Mouse (Mus musculus): ENCODE data around the gene Fam107b. TPM values are rescaled to one million over a fixed set of nuclear protein-coding genes. Genes with fewer than 3 reads are reported as not detected.

The Fam107b gene
- polyA plus RNA-seq, 1 experiment, result 84.5 TPM

- TF ChIP-seq POLR2A (IDR thresholded peaks at IDR 0.05; ENCODE audit: insufficient read depth, low read depth, low read length) (no peak), CTCF (IDR thresholded peaks at IDR 0.05; ENCODE audit: insufficient read depth, low read depth, low read length) (no peak)
- H3K27ac ChIP-seq (ENCODE audit: insufficient read depth, low read depth, low read length), result no peak overlapping the region
- WGBS, result 90% methylated on average over 6 of the region's 6 CpGs
- peaks cover 5% of the 10 kb centered on the region; the same call in 1 of the 2 replicates for H3K4me1 ChIP-seq (ENCODE audit: control insufficient read depth, insufficient read depth, low read length)
- H3K4me3 ChIP-seq (ENCODE audit: insufficient read depth, low read depth, low read length), result no peak overlapping the region
Measured at GRCm38 (mm10) chr2:3758406-3758805, 188.1 kb downstream of the Fam107b start.

DNA sequence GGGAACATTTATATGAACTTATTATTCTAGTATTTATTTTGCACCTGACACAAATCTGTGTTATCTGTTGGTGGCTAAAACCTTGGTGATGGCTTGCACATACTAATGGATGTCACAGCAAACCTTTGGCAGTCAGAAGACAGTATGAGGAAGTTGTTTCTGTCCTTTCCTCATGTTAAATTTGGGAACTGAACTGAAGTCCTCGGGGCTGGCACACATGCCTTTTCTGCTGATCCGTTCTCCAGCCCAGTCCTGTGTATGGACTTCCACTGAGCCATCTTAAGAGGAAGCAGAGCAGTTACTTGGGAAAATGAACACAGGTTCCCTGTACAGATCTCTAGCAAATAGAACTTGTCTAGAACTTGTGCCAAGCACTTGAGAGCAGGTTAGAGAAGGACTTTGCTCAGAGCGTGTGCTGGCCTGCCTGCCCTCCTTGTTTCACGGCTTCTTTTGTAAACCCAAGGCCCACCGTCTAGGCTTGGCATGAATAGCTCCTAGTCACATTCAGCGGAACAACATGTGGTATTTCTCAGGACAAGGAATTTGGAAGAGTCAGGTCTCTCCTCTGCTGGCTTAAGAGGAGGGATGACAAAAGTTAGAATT, 190.0 kb downstream of the Fam107b start:
- no peak for TF ChIP-seq CTCF (IDR thresholded peaks at IDR 0.05; ENCODE audit: insufficient read depth, low read depth, low read length)
- TF ChIP-seq POLR2A (IDR thresholded peaks at IDR 0.05; ENCODE audit: insufficient read depth, low read depth, low read length), result no peak
- WGBS, result 68% methylated on average over 6 of the region's 6 CpGs
- no peak overlapping the region for H3K27ac ChIP-seq (ENCODE audit: insufficient read depth, low read depth, low read length)

GRCm38 (mm10) chr2:3764136-3764535, 193.8 kb downstream of the Fam107b start:
- no peak overlapping the region for H3K27ac ChIP-seq (ENCODE audit: insufficient read depth, low read depth, low read length)
- 67% methylated on average over 6 of the region's 6 CpGs for WGBS
- H3K4me1 ChIP-seq (ENCODE audit: control insufficient read depth, insufficient read depth, low read length), result no peaks in the 10 kb centered on the region
- TF ChIP-seq POLR2A (IDR thresholded peaks at IDR 0.05; ENCODE audit: insufficient read depth, low read depth, low read length) (no peak), CTCF (IDR thresholded peaks at IDR 0.05; ENCODE audit: insufficient read depth, low read depth, low read length) (no peak)
- no peak overlapping the region for H3K4me3 ChIP-seq (ENCODE audit: insufficient read depth, low read depth, low read length)

More for the DNA sequence above, 190.0 kb downstream of the Fam107b start:
- H3K4me1 ChIP-seq (ENCODE audit: control insufficient read depth, insufficient read depth, low read length), result peaks cover 5% of the 10 kb centered on the region; the same call in 1 of the 2 replicates
- no peak overlapping the region for H3K4me3 ChIP-seq (ENCODE audit: insufficient read depth, low read depth, low read length)

- Histone ChIP-seq H3K27ac (ENCODE audit: insufficient read depth, low read depth, low read length) (no peak overlapping the region), H3K4me3 (ENCODE audit: insufficient read depth, low read depth, low read length) (no peak overlapping the region), H3K4me1 (ENCODE audit: control insufficient read depth, insufficient read depth, low read length) (no peaks in the 10 kb centered on the region)
- no peak for TF ChIP-seq POLR2A (IDR thresholded peaks at IDR 0.05; ENCODE audit: insufficient read depth, low read depth, low read length)
- no peak for TF ChIP-seq CTCF (IDR thresholded peaks at IDR 0.05; ENCODE audit: insufficient read depth, low read depth, low read length)
- WGBS, result 73% methylated on average over 11 of the region's 11 CpGs
Measured at GRCm38 (mm10) chr2:3765957-3766783, 195.9 kb downstream of the Fam107b start.

- Histone ChIP-seq H3K4me1 (ENCODE audit: control insufficient read depth, insufficient read depth, low read length) (no peaks in the 10 kb centered on the region), H3K27ac (ENCODE audit: insufficient read depth, low read depth, low read length) (no peak overlapping the region), H3K4me3 (ENCODE audit: insufficient read depth, low read depth, low read length) (no peak overlapping the region)
- 28% methylated on average over 6 of the region's 6 CpGs for WGBS
- TF ChIP-seq POLR2A (IDR thresholded peaks at IDR 0.05; ENCODE audit: insufficient read depth, low read depth, low read length) (no peak), CTCF (IDR thresholded peaks at IDR 0.05; ENCODE audit: insufficient read depth, low read depth, low read length) (peak; percentile 45)
Measured at GRCm38 (mm10) chr2:3769260-3769659, 199.0 kb downstream of the Fam107b start.

DNA sequence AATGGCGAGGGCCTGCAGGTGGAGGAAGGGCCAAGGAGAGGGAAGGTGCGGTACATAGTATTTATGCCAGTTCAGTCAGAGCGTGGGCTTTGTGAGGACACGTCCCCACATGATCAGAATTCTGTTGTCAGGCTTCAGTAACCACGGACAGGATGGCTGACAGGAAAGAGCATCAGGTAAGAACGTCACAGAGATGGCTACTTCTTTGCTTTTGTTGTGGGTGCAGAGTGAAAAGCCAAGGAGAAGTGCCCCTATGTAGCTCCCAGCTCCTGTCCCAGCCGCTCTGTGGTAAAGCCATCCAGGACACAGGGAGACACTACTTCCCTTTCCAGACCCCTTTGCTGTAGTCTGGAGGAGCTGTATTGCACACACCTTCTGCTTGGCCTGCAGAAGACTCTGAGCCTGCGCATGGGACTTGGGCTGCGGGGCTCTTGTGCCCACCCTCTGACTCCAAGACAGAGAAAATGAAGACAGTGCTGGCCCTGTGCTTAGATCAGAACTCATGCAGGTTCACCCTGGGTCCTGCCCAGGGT, 199.6 kb downstream of the Fam107b start:
- no peak overlapping the region for H3K4me3 ChIP-seq (ENCODE audit: insufficient read depth, low read depth, low read length)
- no peak overlapping the region for H3K27ac ChIP-seq (ENCODE audit: insufficient read depth, low read depth, low read length)
- H3K4me1 ChIP-seq (ENCODE audit: control insufficient read depth, insufficient read depth, low read length), result no peaks in the 10 kb centered on the region
- 83% methylated on average over 9 of the region's 9 CpGs for WGBS
- no peak for TF ChIP-seq CTCF (IDR thresholded peaks at IDR 0.05; ENCODE audit: insufficient read depth, low read depth, low read length)

DNA sequence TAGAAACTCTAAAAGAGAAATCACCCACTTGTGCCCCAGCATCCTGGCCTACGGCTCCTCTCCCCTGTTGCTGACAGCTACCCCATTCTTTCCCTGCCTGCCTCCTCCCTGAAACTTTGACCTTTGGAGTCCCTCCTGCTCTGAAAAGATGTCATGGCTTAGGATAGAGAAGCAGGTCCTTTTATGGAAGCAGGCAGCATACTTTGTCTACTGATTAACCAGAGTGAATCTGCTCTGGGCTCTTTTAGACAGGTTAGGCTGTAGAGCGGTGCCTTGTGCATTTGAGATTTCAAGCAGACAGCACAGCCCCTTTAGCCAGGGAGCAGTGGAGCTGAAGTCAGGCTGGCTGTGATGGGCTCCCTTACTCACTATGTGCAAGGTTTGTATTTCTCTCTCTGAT, 200.1 kb downstream of the Fam107b start:
- Histone ChIP-seq H3K4me3 (ENCODE audit: insufficient read depth, low read depth, low read length) (no peak overlapping the region), H3K27ac (ENCODE audit: insufficient read depth, low read depth, low read length) (no peak overlapping the region), H3K4me1 (ENCODE audit: control insufficient read depth, insufficient read depth, low read length) (no peaks in the 10 kb centered on the region)
- 96% methylated on average over 2 of the region's 2 CpGs for WGBS
- TF ChIP-seq CTCF (IDR thresholded peaks at IDR 0.05; ENCODE audit: insufficient read depth, low read depth, low read length), result no peak

- TF ChIP-seq POLR2A (IDR thresholded peaks at IDR 0.05; ENCODE audit: insufficient read depth, low read depth, low read length), result no peak
- no peak for TF ChIP-seq CTCF (IDR thresholded peaks at IDR 0.05; ENCODE audit: insufficient read depth, low read depth, low read length)
- WGBS, result 93% methylated on average over 6 of the region's 6 CpGs
- no peak overlapping the region for H3K4me3 ChIP-seq (ENCODE audit: insufficient read depth, low read depth, low read length)
- no peak overlapping the region for H3K27ac ChIP-seq (ENCODE audit: insufficient read depth, low read depth, low read length)
- no peaks in the 10 kb centered on the region for H3K4me1 ChIP-seq (ENCODE audit: control insufficient read depth, insufficient read depth, low read length)
Measured at GRCm38 (mm10) chr2:3771483-3771882, 201.2 kb downstream of the Fam107b start.

DNA sequence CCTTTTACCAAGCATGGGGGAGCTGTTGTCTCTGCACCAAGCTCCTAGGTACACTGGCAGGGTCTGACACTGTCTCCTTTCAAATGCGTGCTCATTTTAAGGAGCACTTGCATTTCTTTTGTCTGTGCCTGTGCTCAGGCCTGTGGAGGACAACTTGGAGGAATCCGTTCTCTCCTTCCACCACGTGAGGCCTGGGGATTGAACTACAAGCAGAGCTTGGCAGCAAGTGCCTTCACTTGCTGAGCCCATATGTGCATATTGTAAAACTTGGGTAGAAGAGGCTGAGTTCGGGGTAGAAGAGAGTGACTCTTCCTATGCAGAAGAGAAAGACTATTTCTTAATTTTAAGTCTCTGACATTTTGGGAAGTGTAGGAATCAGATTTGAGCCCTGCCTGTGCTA, 202.8 kb downstream of the Fam107b start:
- WGBS, result 82% methylated on average over 4 of the region's 4 CpGs
- TF ChIP-seq CTCF (IDR thresholded peaks at IDR 0.05; ENCODE audit: insufficient read depth, low read depth, low read length) (no peak), POLR2A (IDR thresholded peaks at IDR 0.05; ENCODE audit: insufficient read depth, low read depth, low read length) (no peak)
- H3K27ac ChIP-seq (ENCODE audit: insufficient read depth, low read depth, low read length), result no peak overlapping the region

More for the DNA sequence above, 202.8 kb downstream of the Fam107b start:
- Histone ChIP-seq H3K4me1 (ENCODE audit: control insufficient read depth, insufficient read depth, low read length) (no peaks in the 10 kb centered on the region), H3K4me3 (ENCODE audit: insufficient read depth, low read depth, low read length) (no peak overlapping the region)
